ENCODE assay signal across 20 mouse cellular contexts in genomic region chr14:77586033-77586432, GRCm38 (mm10).
DNase-seq lines count a peak whose midpoint lies in the region; ATAC-seq and TF ChIP-seq lines count a peak whose summit lies in the region.
"Had no signal": no experiment of that assay in that cellular context is flagged by ENCODE, and none has a peak within 500 bp of the region (broad histone marks: within the 10 kb centered on the region; RNA-seq: fewer than 3 reads in every experiment).

No protein-coding gene starts in this region.

- no peak overlapping the region for H3K9ac ChIP-seq in liver, adult 2 months (ENCODE audit: low read depth, low read length)
- H3K9ac ChIP-seq in liver, embryonic 12.5 days, result no peak overlapping the region
- H3K9ac ChIP-seq in heart, embryonic 16.5 days (ENCODE audit: low read length), result no peak overlapping the region
- H3K9ac ChIP-seq: embryonic facial prominence, embryonic 15.5 days; hindbrain, embryonic 14.5 days; kidney, embryonic 15.5 days; liver, embryonic 14.5 days; lung, embryonic 15.5 days; midbrain, embryonic 15.5 days had no signal

- H3K36me3 ChIP-seq in heart, embryonic 10.5 days, result no peaks in the 10 kb centered on the region
- H3K36me3 ChIP-seq in liver, adult 2 months (ENCODE audit: control insufficient read depth, insufficient read depth, low read length), result no peaks in the 10 kb centered on the region
- no peaks in the 10 kb centered on the region for H3K36me3 ChIP-seq in liver, embryonic 12.5 days
- no peaks in the 10 kb centered on the region for H3K36me3 ChIP-seq in heart, embryonic 16.5 days (ENCODE audit: control insufficient read depth, insufficient read depth)
- H3K36me3 ChIP-seq in limb, embryonic 10.5 days, result no peaks in the 10 kb centered on the region
- H3K36me3 ChIP-seq: embryonic facial prominence, embryonic 15.5 days; kidney, embryonic 15.5 days; lung, embryonic 15.5 days; midbrain, embryonic 15.5 days had no signal

- H3K27ac ChIP-seq in heart, embryonic 10.5 days, result no peak overlapping the region
- H3K27ac ChIP-seq in liver, adult 2 months (replicated peaks; ENCODE audit: insufficient read depth, low read depth, low read length), result no peak overlapping the region
- no peak overlapping the region for H3K27ac ChIP-seq in liver, embryonic 12.5 days
- peak overlapping the region; percentile 17 for H3K27ac ChIP-seq in heart, embryonic 16.5 days (ENCODE audit: low read length)
- 0 out of 2 replicates have a peak overlapping the region, but pooled peaks have one; percentile 1 for H3K27ac ChIP-seq in limb, embryonic 10.5 days
- H3K27ac ChIP-seq: embryonic facial prominence, embryonic 15.5 days; hindbrain, embryonic 14.5 days; kidney, embryonic 15.5 days; liver, embryonic 14.5 days; lung, embryonic 15.5 days; midbrain, embryonic 15.5 days had no signal

- TF ChIP-seq POLR2A in liver, adult 2 months (IDR thresholded peaks at IDR 0.05; ENCODE audit: extremely low read depth, insufficient read depth, low read length), result no peak

- H3K4me3 ChIP-seq in heart, embryonic 10.5 days, result no peak overlapping the region
- H3K4me3 ChIP-seq in liver, adult 2 months (ENCODE audit: insufficient read depth, low read depth, low read length), result no peak overlapping the region
- H3K4me3 ChIP-seq in liver, embryonic 12.5 days, result no peak overlapping the region
- no peak overlapping the region for H3K4me3 ChIP-seq in heart, embryonic 16.5 days (ENCODE audit: low read length)
- H3K4me3 ChIP-seq in limb, embryonic 10.5 days, result no peak overlapping the region
- H3K4me3 ChIP-seq: embryonic facial prominence, embryonic 15.5 days; kidney, embryonic 15.5 days; lung, embryonic 15.5 days; midbrain, embryonic 15.5 days had no signal

- no peaks in the 10 kb centered on the region for H3K27me3 ChIP-seq in heart, embryonic 10.5 days (ENCODE audit: insufficient read depth, poor library complexity, severe bottlenecking)
- no peaks in the 10 kb centered on the region for H3K27me3 ChIP-seq in liver, adult 2 months (ENCODE audit: control insufficient read depth, insufficient read depth, low read length)
- no peaks in the 10 kb centered on the region for H3K27me3 ChIP-seq in liver, embryonic 12.5 days (replicated peaks)
- no peaks in the 10 kb centered on the region for H3K27me3 ChIP-seq in heart, embryonic 16.5 days (ENCODE audit: control insufficient read depth, insufficient read depth, low read length)
- no peaks in the 10 kb centered on the region for H3K27me3 ChIP-seq in limb, embryonic 10.5 days (ENCODE audit: low read depth, poor library complexity, severe bottlenecking)
- H3K27me3 ChIP-seq: embryonic facial prominence, embryonic 15.5 days; kidney, embryonic 15.5 days; lung, embryonic 15.5 days; midbrain, embryonic 15.5 days had no signal

- H3K4me1 ChIP-seq in heart, embryonic 10.5 days, result peaks cover 33% of the 10 kb centered on the region
- peaks cover 8% of the 10 kb centered on the region for H3K4me1 ChIP-seq in liver, adult 2 months (ENCODE audit: control insufficient read depth, insufficient read depth, low read length)
- peaks cover 5% of the 10 kb centered on the region; the same call in 1 of the 2 replicates for H3K4me1 ChIP-seq in liver, embryonic 12.5 days
- H3K4me1 ChIP-seq in heart, embryonic 16.5 days (ENCODE audit: control insufficient read depth, insufficient read depth, low read length), result peaks cover 21% of the 10 kb centered on the region
- peaks cover 54% of the 10 kb centered on the region for H3K4me1 ChIP-seq in limb, embryonic 10.5 days
- H3K4me1 ChIP-seq: lung, embryonic 15.5 days; midbrain, embryonic 15.5 days had no signal

- ATAC-seq in liver, embryonic 12.5 days, result no peak
- ATAC-seq in heart, embryonic 16.5 days (replicated peaks; ENCODE audit: extremely low read depth, insufficient read depth, low FRiP score), result peak; percentile 69
- ATAC-seq: activated CD4-positive, CD25-positive, alpha-beta regulatory T cell, adult 4 months; inflammation-experienced regulatory T-cells, adult 6 months; midbrain, embryonic 15.5 days had no signal

- TF ChIP-seq CTCF in liver, adult 2 months (IDR thresholded peaks at IDR 0.05; ENCODE audit: low read depth, low read length), result no peak

- H3K79me2 ChIP-seq in liver, adult 2 months (ENCODE audit: control insufficient read depth, insufficient read depth, low read length), result no peaks in the 10 kb centered on the region

- 61% methylated on average over 5 of the region's 5 CpGs for WGBS in heart, embryonic 10.5 days
- WGBS in liver, adult 2 months, result 35% methylated on average over 5 of the region's 5 CpGs
- WGBS in liver, embryonic 12.5 days (ENCODE audit: insufficient replicate concordance), result 73% methylated on average over 5 of the region's 5 CpGs
- 37% methylated on average over 5 of the region's 5 CpGs for WGBS in heart, embryonic 16.5 days
- WGBS in limb, embryonic 10.5 days, result 57% methylated on average over 5 of the region's 5 CpGs

- no peaks in the 10 kb centered on the region for H3K9me3 ChIP-seq in heart, embryonic 10.5 days
- H3K9me3 ChIP-seq in liver, embryonic 12.5 days (replicated peaks), result no peaks in the 10 kb centered on the region
- H3K9me3 ChIP-seq in heart, embryonic 16.5 days (replicated peaks; ENCODE audit: control insufficient read depth, low read length), result no peaks in the 10 kb centered on the region
- H3K9me3 ChIP-seq in limb, embryonic 10.5 days (replicated peaks), result no peaks in the 10 kb centered on the region
- H3K9me3 ChIP-seq: embryonic facial prominence, embryonic 15.5 days; kidney, embryonic 15.5 days; lung, embryonic 15.5 days; midbrain, embryonic 15.5 days had no signal

- peak; percentile 25 for DNase-seq in heart, adult 8-10 months (ENCODE audit: low spot score)
- DNase-seq in heart, embryonic 10.5 days (ENCODE audit: low spot score), result no peak
- DNase-seq in liver, adult 2 months (ENCODE audit: extremely low read depth, low read depth, low spot score), result peak; percentile 69
- no peak for DNase-seq in limb, embryonic 10.5 days (ENCODE audit: low spot score)
- no peak for DNase-seq in lung, postnatal 36 days
- DNase-seq in spleen, adult 12 weeks (ENCODE audit: low spot score), result no peak
- DNase-seq: cerebellum, adult 8-10 months; left cerebral cortex, postnatal 4 days; lung, postnatal 4 days; thymus, postnatal 14 days had no signal

- H3K4me2 ChIP-seq in liver, embryonic 12.5 days, result no peak overlapping the region
- H3K4me2 ChIP-seq in heart, embryonic 16.5 days (ENCODE audit: low read depth, low read length), result no peak overlapping the region
- H3K4me2 ChIP-seq: embryonic facial prominence, embryonic 15.5 days; hindbrain, embryonic 14.5 days; kidney, embryonic 15.5 days; lung, embryonic 15.5 days; midbrain, embryonic 15.5 days had no signal

Comparison
In these comparisons a context has a peak if more than half of its experiments do, and no peak if none do; other contexts are left out.
1. DNase-seq: peak in heart, adult 8-10 months (single experiment) and liver, adult 2 months (single experiment); none in heart, embryonic 10.5 days (single experiment), limb, embryonic 10.5 days (single experiment), lung, postnatal 36 days (single experiment) and spleen, adult 12 weeks (single experiment).
2. H3K27ac ChIP-seq: peak in heart, embryonic 16.5 days (single experiment) and limb, embryonic 10.5 days (single experiment); none in heart, embryonic 10.5 days (single experiment), liver, adult 2 months (single experiment) and liver, embryonic 12.5 days (single experiment).